Mouse (Mus musculus): ENCODE results near the gene Vps35.

Gene Vps35

GRCm38 (mm10) chr8:85220220-85220619 is 79.4 kb downstream of the Vps35 start:
- DNase-seq (ENCODE audit: extremely low read depth, low read depth, low spot score): no peak

Measured in fat pad, adult 2 months (tissue).